Mouse (Mus musculus): ENCODE measurements around the gene Casp7.

DNA sequence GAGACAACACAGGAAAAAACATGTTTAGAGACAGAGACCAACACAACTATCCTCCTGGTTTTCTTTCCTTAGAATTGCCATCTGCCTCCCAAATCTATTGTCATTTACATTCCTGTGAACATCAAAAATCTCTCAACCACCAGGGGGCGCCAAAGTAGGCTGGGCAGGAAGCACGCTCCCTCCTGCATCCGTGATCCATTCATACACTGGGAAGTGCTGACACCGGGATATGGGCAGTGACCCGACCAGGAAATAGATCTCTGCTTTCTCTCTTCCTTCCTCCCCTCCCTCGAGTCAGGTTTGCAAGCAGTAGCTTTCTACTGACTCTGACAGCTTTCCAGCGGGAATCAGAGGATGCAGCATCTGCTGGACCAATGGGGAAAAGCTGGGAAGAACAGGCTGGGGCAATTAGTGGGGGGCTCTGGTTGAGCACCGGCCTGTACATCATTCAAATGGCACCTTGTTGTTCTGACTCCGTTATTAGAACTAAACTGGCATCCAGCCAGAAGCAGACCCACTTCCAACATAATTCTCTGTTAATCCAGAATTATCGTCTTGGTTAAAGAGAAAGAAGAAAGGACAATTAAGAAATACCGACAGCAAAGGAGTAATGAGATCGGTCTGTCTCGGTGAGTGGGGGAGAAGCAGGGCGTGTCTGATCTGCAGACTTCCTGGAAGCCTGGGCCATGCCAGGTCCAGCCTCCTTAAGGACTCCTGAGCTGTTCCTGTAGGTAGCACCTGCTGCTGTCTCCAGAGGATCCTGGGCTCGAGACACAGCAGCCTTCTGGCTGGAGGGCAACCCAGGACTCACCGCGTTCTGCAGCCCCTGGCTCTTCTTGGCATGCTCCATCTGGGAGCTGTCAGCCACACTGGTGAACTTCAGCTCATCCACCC is 40.2 kb upstream of the Casp7 start:
- TF ChIP-seq CTCF (conservative IDR thresholded peaks at IDR 0.05; ENCODE audit: low read length): peak; percentile 70
- TF ChIP-seq NANOG (IDR thresholded peaks at IDR 0.05; ENCODE audit: borderline replicate concordance, low read length): no peak
